Mouse (Mus musculus) MEL (cell line): ENCODE data around the gene Neo1. TPM values are rescaled to one million over a fixed set of nuclear protein-coding genes. Genes with fewer than 3 reads are reported as not detected.

ENCODE experiments used
- DNase-seq: peaks from one replicate; pipeline ENCODE4 v3.0.0; 2011; ENCODE audit warnings: low read depth, low spot score
- H3K27ac ChIP-seq: 2 replicates; pipeline ENCODE4 v1.5.1; 2012; ENCODE audit warnings: low read depth, mild to moderate bottlenecking, control low read depth, low read length, moderate library complexity; ENCODE audit not compliant: control insufficient read depth
- H3K27me3 ChIP-seq, 2 experiments: fragments of 150-350 bp in 1 of 2; sonication (generic) in 1 of 2; 2 replicates each; pipeline ENCODE4 v1.6.1; 2012; ENCODE audit warnings: low read length in 2 of 2, mild to moderate bottlenecking in 2 of 2, improper control_type of control experiment in 1 of 2, moderate library complexity in 1 of 2; ENCODE audit not compliant: insufficient read depth in 2 of 2, control insufficient read depth in 1 of 2
- H3K36me3 ChIP-seq, 2 experiments: 2 replicates each; pipeline ENCODE4 v1.6.1; 2012 to 2014; ENCODE audit warnings: low read length in 2 of 2, improper control_type of control experiment in 1 of 2, inconsistent platforms in 1 of 2, mild to moderate bottlenecking in 1 of 2; ENCODE audit not compliant: insufficient read depth in 2 of 2, control insufficient read depth in 1 of 2
- H3K4me1 ChIP-seq, 2 experiments: fragments of 150-350 bp in 1 of 2; sonication (generic) in 1 of 2; 2 replicates each; pipeline ENCODE4 v1.6.1; 2012; ENCODE audit warnings: low read length in 2 of 2, improper control_type of control experiment in 1 of 2, mild to moderate bottlenecking in 1 of 2; ENCODE audit not compliant: insufficient read depth in 2 of 2, control insufficient read depth in 1 of 2
- H3K4me3 ChIP-seq, 2 experiments: fragments of 150-350 bp in 1 of 2; sonication (generic) in 1 of 2; 2 replicates each; pipeline ENCODE4 v1.5.1; 2012; ENCODE audit warnings: low read depth in 2 of 2, low read length in 2 of 2, mild to moderate bottlenecking in 2 of 2, moderate library complexity in 2 of 2, control low read depth in 1 of 2, improper control_type of control experiment in 1 of 2; ENCODE audit not compliant: control insufficient read depth in 1 of 2, insufficient read depth in 1 of 2
- H3K79me2 ChIP-seq: 2 replicates; pipeline ENCODE4 v1.6.1; 2012; ENCODE audit warnings: mild to moderate bottlenecking, low read length, moderate library complexity; ENCODE audit not compliant: control insufficient read depth, poor library complexity, insufficient read depth
- H3K9ac ChIP-seq: 2 replicates; pipeline ENCODE4 v1.6.1; 2012; ENCODE audit warnings: low read depth, mild to moderate bottlenecking, control low read depth, low read length, moderate library complexity; ENCODE audit not compliant: control insufficient read depth, poor library complexity, severe bottlenecking
- H3K9me3 ChIP-seq: fragments of 150-350 bp; sonication (generic); replicated peaks from 2 replicates; pipeline ENCODE4 v1.6.1; 2012; ENCODE audit warnings: mild to moderate bottlenecking, low read length, improper control_type of control experiment, moderate library complexity; ENCODE audit not compliant: insufficient read depth
- CHD1 ChIP-seq: IDR thresholded peaks from 2 replicates; pipeline ENCODE4 v1.6.1; 2012; ENCODE audit warnings: low read depth, mild to moderate bottlenecking, inconsistent platforms, low read length, improper control_type of control experiment
- HCFC1 ChIP-seq: IDR thresholded peaks from 2 replicates; pipeline ENCODE4 v1.6.1; 2012; ENCODE audit warnings: low read depth, mild to moderate bottlenecking, inconsistent platforms, low read length, improper control_type of control experiment, moderate library complexity
- MEF2A ChIP-seq: IDR thresholded peaks from 2 replicates; pipeline ENCODE4 v1.6.1; 2014; ENCODE audit warnings: low read depth, mild to moderate bottlenecking, inconsistent platforms, low read length, improper control_type of control experiment; ENCODE audit not compliant: poor library complexity, insufficient replicate concordance, severe bottlenecking; ENCODE audit errors: extremely low read depth
- MXI1 ChIP-seq: IDR thresholded peaks from 2 replicates; pipeline ENCODE4 v1.6.1; 2011; ENCODE audit warnings: mild to moderate bottlenecking, low read depth, low read length, improper control_type of control experiment
- MYB ChIP-seq: IDR thresholded peaks from 2 replicates; pipeline ENCODE4 v1.6.1; 2011; ENCODE audit warnings: mild to moderate bottlenecking, low read depth, low read length, improper control_type of control experiment
- MYC ChIP-seq: IDR thresholded peaks from 2 replicates; pipeline ENCODE4 v1.6.1; 2011; ENCODE audit warnings: low read depth, mild to moderate bottlenecking, low read length, improper control_type of control experiment, moderate library complexity
- NELFE ChIP-seq: IDR thresholded peaks from 2 replicates; pipeline ENCODE4 v1.6.1; 2011; ENCODE audit warnings: low read depth, low read length, improper control_type of control experiment
- POLR2AphosphoS2 ChIP-seq: IDR thresholded peaks from 2 replicates; pipeline ENCODE4 v1.6.1; 2011; ENCODE audit warnings: low read length, improper control_type of control experiment
- POLR2AphosphoS5 ChIP-seq: IDR thresholded peaks from 2 replicates; pipeline ENCODE4 v1.6.1; 2012; ENCODE audit warnings: low read depth, borderline replicate concordance, mild to moderate bottlenecking, inconsistent platforms, low read length, moderate library complexity, mixed read lengths
- RCOR1 ChIP-seq: IDR thresholded peaks from 2 replicates; pipeline ENCODE4 v1.6.1; 2012; ENCODE audit warnings: low read depth, mild to moderate bottlenecking, inconsistent platforms, low read length, improper control_type of control experiment
- SIN3A ChIP-seq: IDR thresholded peaks from 2 replicates; pipeline ENCODE4 v1.6.1; 2012; ENCODE audit warnings: low read length, improper control_type of control experiment, inconsistent platforms
- USF1 ChIP-seq: IDR thresholded peaks from 2 replicates; pipeline ENCODE4 v1.6.1; 2014; ENCODE audit warnings: low read depth, mild to moderate bottlenecking, inconsistent platforms, low read length, improper control_type of control experiment, moderate library complexity
- ZMIZ1 ChIP-seq: IDR thresholded peaks from 2 replicates; pipeline ENCODE4 v1.6.1; 2012; ENCODE audit warnings: low read depth, mild to moderate bottlenecking, inconsistent platforms, low read length, improper control_type of control experiment, moderate library complexity
- polyA plus RNA-seq, 2 experiments: library from polyadenylated mRNA; stranded (reverse) in 1 of 2; unstranded in 1 of 2; fragments of >175 nt in 1 of 2; fragments of >200 nt in 1 of 2; gene quantifications; 2 replicates each; pipeline versions ENCODE4 v1.2.1 to v1.2.4; 2012; ENCODE audit warnings: low replicate concordance in 2 of 2, low read depth in 1 of 2; ENCODE audit not compliant: insufficient read length in 2 of 2, insufficient read depth in 1 of 2, missing spikeins in 1 of 2
- total RNA-seq: library from RNA; depleted of rRNA; stranded (reverse); fragments of 300-350 nt; gene quantifications from 2 replicates; pipeline ENCODE4 v1.2.3, GENCODE M21; 2012

Gene Neo1
- total and polyA plus RNA-seq, 3 experiments: 0.04 to 0.08 TPM; not detected in 1

GRCm38 (mm10) chr9:59073887-59074286, 37.6 kb upstream of the Neo1 start:
- Histone ChIP-seq H3K9me3 (no peaks in the 10 kb centered on the region), H3K79me2 (no peaks in the 10 kb centered on the region), H3K4me1 (no peaks in the 10 kb centered on the region), H3K36me3 (no peaks in the 10 kb centered on the region), H3K9ac (no peak overlapping the region), H3K27ac (no peak overlapping the region), H3K4me3 (no peak overlapping the region), H3K27me3 (peaks cover 3 to 10% of the 10 kb centered on the region in 2 experiments)
- DNase-seq: no peak
- TF ChIP-seq HCFC1 (no peak), USF1 (no peak), MXI1 (no peak), ZMIZ1 (no peak), SIN3A (no peak), NELFE (no peak), POLR2AphosphoS5 (no peak), CHD1 (no peak), POLR2AphosphoS2 (no peak), MEF2A (no peak), MYC (no peak), RCOR1 (no peak)

- peaks cover 3 to 10% of the 10 kb centered on the region in 2 experiments for H3K27me3 ChIP-seq
- H3K4me1 ChIP-seq: no peaks in the 10 kb centered on the region
- no peaks in the 10 kb centered on the region for H3K79me2 ChIP-seq
- no peak overlapping the region for H3K27ac ChIP-seq
- H3K9ac ChIP-seq: no peak overlapping the region
- H3K36me3 ChIP-seq: no peaks in the 10 kb centered on the region
- no peak for DNase-seq
- TF ChIP-seq POLR2AphosphoS5 (no peak), MYB (no peak)
- no peaks in the 10 kb centered on the region for H3K9me3 ChIP-seq
- H3K4me3 ChIP-seq: no peak overlapping the region
Observed at GRCm38 (mm10) chr9:59072076-59072777, 36.0 kb upstream of the Neo1 start.
